Mouse (Mus musculus) megakaryocyte, adult 5-6 weeks (primary cell): ENCODE results near the gene C1rl. TPM values are rescaled to one million over a fixed set of nuclear protein-coding genes. Genes with fewer than 3 reads are reported as not detected.

ENCODE experiments used
- ATAC-seq: 2 replicates; pipeline ENCODE4 v1.8.0; 2016; ENCODE audit warnings: mild to moderate bottlenecking, inconsistent platforms; ENCODE audit not compliant: poor library complexity, severe bottlenecking
- total RNA-seq, 2 experiments: library from RNA; stranded (forward) in 1 of 2; stranded (reverse) in 1 of 2; fragments of 153-499, 151-499 nt in 1 of 2; fragments of 221-1000, 200-1000 nt in 1 of 2; gene quantifications; 2 replicates each; pipeline versions ENCODE4 v1.2.3 to v1.2.4; 2015 to 2017

C1rl gene
- total RNA-seq (2015) (9.2 and 11.8 TPM in 2 replicates), total RNA-seq (2017) (15.1 and 15.9 TPM in 2 replicates)

- ATAC-seq = peak; percentile 84
Measured at GRCm38 (mm10) chr6:124492842-124493561, at the start of gene C1rl. Gene C1rl, plus strand, starts transcription at chr6:124493113.

- no peak for ATAC-seq
Measured at GRCm38 (mm10) chr6:124443338-124443737, 49.6 kb upstream of the C1rl start.

GRCm38 (mm10) chr6:124446024-124446423, 46.9 kb upstream of the C1rl start:
- ATAC-seq = no peak

- ATAC-seq = no peak
Measured at GRCm38 (mm10) chr6:124446459-124446858, 46.5 kb upstream of the C1rl start.

- ATAC-seq = no peak
Measured at GRCm38 (mm10) chr6:124447356-124447755, 45.6 kb upstream of the C1rl start.

GRCm38 (mm10) chr6:124448186-124448852, 44.6 kb upstream of the C1rl start:
- peak; percentile 68 for ATAC-seq

GRCm38 (mm10) chr6:124448959-124449667, 43.8 kb upstream of the C1rl start:
- ATAC-seq = no peak

- no peak for ATAC-seq
Measured at GRCm38 (mm10) chr6:124449668-124450383, 43.1 kb upstream of the C1rl start.

- no peak for ATAC-seq
Measured at GRCm38 (mm10) chr6:124451995-124452394, 40.9 kb upstream of the C1rl start.

- no peak for ATAC-seq
Measured at GRCm38 (mm10) chr6:124453756-124454155, 39.2 kb upstream of the C1rl start.

GRCm38 (mm10) chr6:124456243-124456642, 36.7 kb upstream of the C1rl start:
- ATAC-seq = no peak

GRCm38 (mm10) chr6:124457827-124458226, 35.1 kb upstream of the C1rl start:
- no peak for ATAC-seq

GRCm38 (mm10) chr6:124458505-124458904, 34.4 kb upstream of the C1rl start:
- ATAC-seq = no peak

GRCm38 (mm10) chr6:124459388-124459787, 33.5 kb upstream of the C1rl start:
- no peak for ATAC-seq

GRCm38 (mm10) chr6:124463881-124464291, 29.0 kb upstream of the C1rl start:
- no peak for ATAC-seq

GRCm38 (mm10) chr6:124464305-124465271, 28.3 kb upstream of the C1rl start, which contains the start of gene Clstn3:
Gene Clstn3, minus strand, starts transcription at chr6:124464794.
- ATAC-seq = peak; percentile 71

- no peak for ATAC-seq
Measured at GRCm38 (mm10) chr6:124465299-124465698, 27.6 kb upstream of the C1rl start.

GRCm38 (mm10) chr6:124465729-124466128, 27.2 kb upstream of the C1rl start:
- no peak for ATAC-seq

GRCm38 (mm10) chr6:124471121-124471520, 21.8 kb upstream of the C1rl start:
- no peak for ATAC-seq
